Mouse (Mus musculus) embryonic facial prominence, embryonic 14.5 days (tissue): ENCODE data around the gene Atp8b2. TPM values are rescaled to one million over a fixed set of nuclear protein-coding genes. Genes with fewer than 3 reads are reported as not detected.

Source experiments
- ATAC-seq: fragments of 200-750 bp; cut with Nextera tagmentation; 2 replicates; pipeline ENCODE4 v1.8.0; 2017; ENCODE audit warnings: low read depth, moderate number of reproducible peaks, moderate TSS enrichment
- DNase-seq: peaks from one replicate; pipeline ENCODE4 v3.0.0-alpha.2; 2015; ENCODE audit warnings: low spot score
- H3K27ac ChIP-seq: fragments of 300-500 bp; sonication (generic); replicated peaks from 2 replicates; pipeline ENCODE4 v1.5.1; 2014; ENCODE audit warnings: low read depth, mild to moderate bottlenecking, low read length, moderate library complexity
- H3K27me3 ChIP-seq: fragments of 300-500 bp; sonication (generic); replicated peaks from 2 replicates; pipeline ENCODE4 v1.6.1; 2014; ENCODE audit warnings: low read length; ENCODE audit not compliant: control insufficient read depth, insufficient read depth
- H3K36me3 ChIP-seq: fragments of 300-500 bp; sonication (generic); 2 replicates; pipeline ENCODE4 v1.6.1; 2014; ENCODE audit warnings: low read length, mixed read lengths; ENCODE audit not compliant: control insufficient read depth, insufficient read depth
- H3K4me1 ChIP-seq: fragments of 300-500 bp; sonication (generic); 2 replicates; pipeline ENCODE4 v1.6.1; 2014; ENCODE audit warnings: antibody characterized with exemption, low read length; ENCODE audit not compliant: control insufficient read depth, insufficient read depth
- H3K4me2 ChIP-seq: fragments of 300-500 bp; sonication (generic); 2 replicates; pipeline ENCODE4 v1.6.1; 2014; ENCODE audit warnings: low read depth, mild to moderate bottlenecking, low read length, moderate library complexity, mixed read lengths
- H3K4me3 ChIP-seq: fragments of 300-500 bp; sonication (generic); 2 replicates; pipeline ENCODE4 v1.5.1; 2014; ENCODE audit warnings: low read depth, mild to moderate bottlenecking, low read length
- H3K9ac ChIP-seq: fragments of 300-500 bp; sonication (generic); 2 replicates; pipeline ENCODE4 v1.6.1; 2014; ENCODE audit warnings: low read depth, mild to moderate bottlenecking, low read length, moderate library complexity, mixed read lengths
- H3K9me3 ChIP-seq: fragments of 300-500 bp; sonication (generic); 2 replicates; pipeline ENCODE4 v1.6.1; 2016; ENCODE audit warnings: low read length; ENCODE audit not compliant: control insufficient read depth
- WGBS: fragments of 180-500 bp; shearing (Covaris S2); extraction: QIAGEN DNeasy Blood & Tissue Kit; methylation state at CpG from one replicate; pipeline ENCODE4 v1.1.7; 2014; 5-methylcytosine and 5-hydroxymethylcytosine counted together
- polyA plus RNA-seq: library from polyadenylated mRNA; unstranded; fragments of >200 nt; fragmentation: Nextera tagmentation; extraction: Ambion mirVana; gene quantifications from 2 replicates; pipeline ENCODE4 v1.2.1, GENCODE M21; 2014

Gene Atp8b2
- polyA plus RNA-seq, 1 experiment from 2014 or later, result 23.8 TPM

- H3K36me3 ChIP-seq, result peaks cover 27% of the 10 kb centered on the region
- H3K27me3 ChIP-seq, result no peaks in the 10 kb centered on the region
- ATAC-seq, result peak; percentile 13
- H3K9ac ChIP-seq, result peak overlapping the region; percentile 97
- H3K9me3 ChIP-seq, result no peaks in the 10 kb centered on the region
- 2% methylated on average over 23 of the region's 30 CpGs for WGBS
- DNase-seq, result no peak
- peak overlapping the region; percentile 94 for H3K4me2 ChIP-seq
- H3K4me1 ChIP-seq, result peaks cover 33% of the 10 kb centered on the region
- H3K27ac ChIP-seq, result peak overlapping the region; percentile 98
- H3K4me3 ChIP-seq, result peak overlapping the region; percentile 96
Observed at GRCm38 (mm10) chr3:89962751-89963220, 522 bp downstream of the Atp8b2 start.

GRCm38 (mm10) chr3:89962059-89962750 lies 1.1 kb downstream of the Atp8b2 start:
- ATAC-seq (no peak; the same call in 1 of the 2 replicates), DNase-seq (peak; percentile 53)
- no peaks in the 10 kb centered on the region for H3K9me3 ChIP-seq
- peak overlapping the region; percentile 96 for H3K4me3 ChIP-seq
- no peaks in the 10 kb centered on the region for H3K27me3 ChIP-seq
- H3K27ac ChIP-seq, result peak overlapping the region; percentile 98
- WGBS, result 1% methylated on average over 14 of the region's 14 CpGs
- peak overlapping the region; percentile 97 for H3K9ac ChIP-seq
- H3K4me1 ChIP-seq, result peaks cover 33% of the 10 kb centered on the region
- peaks cover 33% of the 10 kb centered on the region for H3K36me3 ChIP-seq
- H3K4me2 ChIP-seq, result peak overlapping the region; percentile 94

- WGBS, result 43% methylated on average over 4 of the region's 4 CpGs
- Histone ChIP-seq H3K9ac (peak overlapping the region; percentile 97), H3K4me1 (peaks cover 33% of the 10 kb centered on the region), H3K4me2 (peak overlapping the region; percentile 94), H3K9me3 (no peaks in the 10 kb centered on the region), H3K4me3 (peak overlapping the region; percentile 96), H3K27me3 (no peaks in the 10 kb centered on the region), H3K36me3 (peaks cover 41% of the 10 kb centered on the region), H3K27ac (peak overlapping the region; percentile 98; the same call in 1 of the 2 replicates)
- ATAC-seq (no peak), DNase-seq (no peak)
Observed at GRCm38 (mm10) chr3:89961436-89961835, 1.9 kb downstream of the Atp8b2 start.

GRCm38 (mm10) chr3:89960469-89960868 lies 2.8 kb downstream of the Atp8b2 start:
- peaks cover 33% of the 10 kb centered on the region for H3K4me1 ChIP-seq
- peaks cover 49% of the 10 kb centered on the region for H3K36me3 ChIP-seq
- no peaks in the 10 kb centered on the region for H3K9me3 ChIP-seq
- peak overlapping the region; percentile 64; the same call in 1 of the 2 replicates for H3K27ac ChIP-seq
- WGBS, result under 1% methylated on average over 24 of the region's 30 CpGs
- peak; percentile 93 for ATAC-seq
- H3K4me3 ChIP-seq, result peak overlapping the region; percentile 96
- no peaks in the 10 kb centered on the region for H3K27me3 ChIP-seq
- DNase-seq, result peak; percentile 96
- peak overlapping the region; percentile 94 for H3K4me2 ChIP-seq
- H3K9ac ChIP-seq, result peak overlapping the region; percentile 71

- Histone ChIP-seq H3K27ac (no peak overlapping the region), H3K36me3 (peaks cover 52% of the 10 kb centered on the region), H3K4me3 (peak overlapping the region; percentile 96; the same call in 1 of the 2 replicates), H3K4me1 (peaks cover 26% of the 10 kb centered on the region), H3K27me3 (no peaks in the 10 kb centered on the region), H3K9me3 (no peaks in the 10 kb centered on the region), H3K9ac (peak overlapping the region; percentile 71; the same call in 1 of the 2 replicates), H3K4me2 (peak overlapping the region; percentile 94)
- ATAC-seq (no peak), DNase-seq (no peak)
- WGBS, result 76% methylated on average over 4 of the region's 4 CpGs
Observed at GRCm38 (mm10) chr3:89959435-89959834, 3.9 kb downstream of the Atp8b2 start.

GRCm38 (mm10) chr3:89957880-89958279 lies 5.4 kb downstream of the Atp8b2 start:
- ATAC-seq, result no peak
- H3K9me3 ChIP-seq, result no peaks in the 10 kb centered on the region
- H3K4me2 ChIP-seq, result no peak overlapping the region
- no peak for DNase-seq
- H3K9ac ChIP-seq, result no peak overlapping the region
- no peaks in the 10 kb centered on the region for H3K27me3 ChIP-seq
- peaks cover 25% of the 10 kb centered on the region for H3K4me1 ChIP-seq
- H3K36me3 ChIP-seq, result peaks cover 65% of the 10 kb centered on the region
- no peak overlapping the region for H3K27ac ChIP-seq
- no peak overlapping the region for H3K4me3 ChIP-seq
- WGBS, result 94% methylated on average over 9 of the region's 9 CpGs

- ATAC-seq (no peak), DNase-seq (no peak)
- H3K4me3 ChIP-seq, result no peak overlapping the region
- H3K9ac ChIP-seq, result no peak overlapping the region
- H3K4me1 ChIP-seq, result peaks cover 18% of the 10 kb centered on the region
- 91% methylated on average over 7 of the region's 7 CpGs for WGBS
- no peaks in the 10 kb centered on the region for H3K27me3 ChIP-seq
- H3K9me3 ChIP-seq, result no peaks in the 10 kb centered on the region
- H3K4me2 ChIP-seq, result no peak overlapping the region
- no peak overlapping the region for H3K27ac ChIP-seq
- peaks cover 80% of the 10 kb centered on the region for H3K36me3 ChIP-seq
Observed at GRCm38 (mm10) chr3:89956177-89956971, 6.9 kb downstream of the Atp8b2 start.

- H3K9me3 ChIP-seq, result no peaks in the 10 kb centered on the region
- no peak overlapping the region for H3K27ac ChIP-seq
- H3K27me3 ChIP-seq, result no peaks in the 10 kb centered on the region
- DNase-seq (peak; percentile 87), ATAC-seq (0 out of 2 replicates have a peak, but pooled peaks have one; percentile 47)
- no peak overlapping the region for H3K4me2 ChIP-seq
- H3K4me3 ChIP-seq, result no peak overlapping the region
- H3K36me3 ChIP-seq, result peaks cover 97% of the 10 kb centered on the region
- no peaks in the 10 kb centered on the region for H3K4me1 ChIP-seq
- no peak overlapping the region for H3K9ac ChIP-seq
- 5% methylated on average over 4 of the region's 4 CpGs for WGBS
Observed at GRCm38 (mm10) chr3:89953420-89953819, 9.9 kb downstream of the Atp8b2 start.
